Mouse (Mus musculus): ENCODE data around the gene Izumo2. TPM values are rescaled to one million over a fixed set of nuclear protein-coding genes. Genes with fewer than 3 reads are reported as not detected.

The Izumo2 gene
- total and polyA plus RNA-seq, 3 experiments = not detected

DNA sequence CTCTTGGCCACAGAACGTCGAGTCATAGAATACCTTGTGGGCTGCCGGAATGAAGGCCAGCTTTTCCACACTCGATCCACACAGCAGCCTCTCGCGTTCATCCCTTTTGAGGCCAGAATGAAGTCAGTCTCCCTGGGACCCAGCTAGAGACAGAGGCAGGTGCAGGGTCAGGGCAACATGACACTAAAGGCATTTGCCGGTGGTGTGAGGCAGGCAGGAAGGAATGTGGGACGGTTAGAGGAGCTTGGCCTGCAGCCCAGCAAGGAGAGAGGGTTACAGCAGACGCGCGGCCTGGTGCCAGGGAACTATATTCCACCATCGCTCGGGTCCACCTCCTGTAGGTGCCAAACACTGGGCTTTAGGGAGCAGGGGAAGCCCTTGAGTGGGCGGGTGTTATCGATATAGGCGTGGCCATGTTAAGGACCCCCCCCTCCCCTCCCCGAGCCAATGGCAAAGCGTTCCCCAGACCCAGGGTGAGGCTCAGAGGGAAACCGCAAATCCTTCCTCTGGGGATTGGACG, 11.3 kb upstream of the Izumo2 start:
- Histone ChIP-seq H3K4me2 (ENCODE audit: insufficient read depth, low read depth, poor library complexity, severe bottlenecking) (no peak overlapping the region), H3K4me3 (replicated peaks in 1 of 3; ENCODE audit: low read depth in 2 of 3, low read length in 2 of 3, poor library complexity in 1 of 3) (no peak overlapping the region), H3K4me1 (ENCODE audit: control insufficient read depth in 1 of 2, insufficient read depth in 2 of 2) (peaks cover 0 to 18% of the 10 kb centered on the region in 2 experiments; a peak in 2 of 4 replicates), H3K36me3 (replicated peaks in 1 of 2; ENCODE audit: control insufficient read depth in 1 of 2, insufficient read depth in 1 of 2, low read length in 1 of 2) (no peaks in the 10 kb centered on the region), H3K9me3 (replicated peaks; ENCODE audit: low read length) (no peaks in the 10 kb centered on the region), H3K79me2 (replicated peaks; ENCODE audit: control insufficient read depth, extremely low read depth, insufficient read depth, poor library complexity, severe bottlenecking) (no peaks in the 10 kb centered on the region), H3K27me3 (replicated peaks) (no peaks in the 10 kb centered on the region), H3K9ac (ENCODE audit: insufficient read depth, low read depth) (no peak overlapping the region), H3K27ac (ENCODE audit: insufficient read depth, low read depth) (no peak overlapping the region)
- dilution Hi-C loops (cut with MboI; ENCODE audit: extremely low pct_ligation_motif_present, extremely low pct_unique_long_range_greater_than_20kb, low sequenced_read_pairs) (no loop called here), in situ Hi-C loops (cut with MboI; ENCODE audit: low pct_ligation_motif_present, low pct_unique_long_range_greater_than_20kb, low sequenced_read_pairs) (no loop called here)
- TF ChIP-seq ETS1 (conservative IDR thresholded peaks at IDR 0.05; ENCODE audit: low read depth, low read length) (no peak), KAT2A (IDR thresholded peaks at IDR 0.05; ENCODE audit: insufficient replicate concordance, low read length) (no peak), CTCF (conservative IDR thresholded peaks at IDR 0.05 in 1 of 2, IDR thresholded peaks at IDR 0.05 in 1 of 2; ENCODE audit: low read depth in 2 of 2, low read length in 2 of 2) (no peak), SMC3 (IDR thresholded peaks at IDR 0.05; ENCODE audit: low read depth, low read length) (no peak)
- DNase-seq (ENCODE audit: extremely low read depth) = no peak

DNA sequence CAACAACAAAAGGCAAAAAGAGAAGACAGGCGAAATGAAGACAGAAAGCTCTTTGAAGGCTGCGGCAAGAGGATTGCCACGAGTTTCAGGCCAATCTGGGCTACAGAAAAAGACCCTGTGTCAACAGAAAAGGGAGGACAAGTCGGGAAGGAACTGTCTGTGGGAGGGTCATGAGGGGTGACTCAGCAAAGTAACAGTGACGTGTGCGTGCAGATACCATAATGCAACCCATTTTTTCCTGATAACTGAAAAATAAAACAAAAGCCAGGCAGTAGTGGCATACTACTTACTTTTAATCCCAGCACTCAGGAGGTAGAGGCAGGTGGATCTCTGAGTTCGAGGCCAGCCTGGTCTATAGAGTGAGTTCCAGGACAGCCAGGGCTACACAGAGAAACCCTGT, 10.6 kb upstream of the Izumo2 start:
- dilution Hi-C loops (cut with MboI; ENCODE audit: extremely low pct_ligation_motif_present, extremely low pct_unique_long_range_greater_than_20kb, low sequenced_read_pairs) = no loop called here
- Histone ChIP-seq H3K4me2 (ENCODE audit: insufficient read depth, low read depth, poor library complexity, severe bottlenecking) (no peak overlapping the region), H3K9me3 (replicated peaks; ENCODE audit: low read length) (no peaks in the 10 kb centered on the region), H3K9ac (ENCODE audit: insufficient read depth, low read depth) (no peak overlapping the region), H3K79me2 (replicated peaks; ENCODE audit: control insufficient read depth, extremely low read depth, insufficient read depth, poor library complexity, severe bottlenecking) (no peaks in the 10 kb centered on the region), H3K27me3 (replicated peaks) (no peaks in the 10 kb centered on the region), H3K27ac (ENCODE audit: insufficient read depth, low read depth) (no peak overlapping the region), H3K4me1 (ENCODE audit: control insufficient read depth in 1 of 2, insufficient read depth in 2 of 2) (peaks cover 0 to 18% of the 10 kb centered on the region in 2 experiments; a peak in 2 of 4 replicates), H3K36me3 (replicated peaks in 1 of 2; ENCODE audit: control insufficient read depth in 1 of 2, insufficient read depth in 1 of 2, low read length in 1 of 2) (no peaks in the 10 kb centered on the region), H3K4me3 (replicated peaks in 1 of 3; ENCODE audit: low read depth in 2 of 3, low read length in 2 of 3, poor library complexity in 1 of 3) (no peak overlapping the region)
- no peak for DNase-seq (ENCODE audit: extremely low read depth)
- TF ChIP-seq CTCF (conservative IDR thresholded peaks at IDR 0.05 in 1 of 2, IDR thresholded peaks at IDR 0.05 in 1 of 2; ENCODE audit: low read depth in 2 of 2, low read length in 2 of 2) = no peak
- TF ChIP-seq MYC (IDR thresholded peaks at IDR 0.05; ENCODE audit: low read depth, low read length) = no peak
- no peak for TF ChIP-seq USF1 (IDR thresholded peaks at IDR 0.05; ENCODE audit: low read depth, low read length)
- TF ChIP-seq TBP (conservative IDR thresholded peaks at IDR 0.05; ENCODE audit: low read depth, low read length) = no peak
- no peak for TF ChIP-seq POLR2AphosphoS2 (IDR thresholded peaks at IDR 0.05; ENCODE audit: low read depth, low read length)
- TF ChIP-seq ZKSCAN1 (IDR thresholded peaks at IDR 0.05; ENCODE audit: borderline replicate concordance, low read depth, low read length) = no peak
- TF ChIP-seq ELF1 (IDR thresholded peaks at IDR 0.05; ENCODE audit: low read depth, low read length) = no peak
- no peak for TF ChIP-seq SIN3A (IDR thresholded peaks at IDR 0.05; ENCODE audit: low read length)
- no peak for TF ChIP-seq POLR2A (IDR thresholded peaks at IDR 0.05; ENCODE audit: low read depth, low read length)
- no peak for TF ChIP-seq MEF2A (IDR thresholded peaks at IDR 0.05; ENCODE audit: borderline replicate concordance, low read depth, low read length)
- TF ChIP-seq ETS1 (conservative IDR thresholded peaks at IDR 0.05; ENCODE audit: low read depth, low read length) = no peak
- no peak for TF ChIP-seq E2F4 (IDR thresholded peaks at IDR 0.05; ENCODE audit: insufficient replicate concordance, low read depth, low read length)
- no peak for TF ChIP-seq NRF1 (IDR thresholded peaks at IDR 0.05; ENCODE audit: low read depth, low read length)
- no peak for TF ChIP-seq ZC3H11A (IDR thresholded peaks at IDR 0.05; ENCODE audit: low read depth, low read length)
- no peak for TF ChIP-seq SMC3 (IDR thresholded peaks at IDR 0.05; ENCODE audit: low read depth, low read length)
- TF ChIP-seq EP300 (IDR thresholded peaks at IDR 0.05; ENCODE audit: low read length) = no peak
- no peak for TF ChIP-seq MAX (IDR thresholded peaks at IDR 0.05; ENCODE audit: low read length)
- in situ Hi-C loops (cut with MboI; ENCODE audit: low pct_ligation_motif_present, low pct_unique_long_range_greater_than_20kb, low sequenced_read_pairs) = no loop called here
